22 mouse cellular contexts compared by ENCODE assay signal in the genomic region with DNA sequence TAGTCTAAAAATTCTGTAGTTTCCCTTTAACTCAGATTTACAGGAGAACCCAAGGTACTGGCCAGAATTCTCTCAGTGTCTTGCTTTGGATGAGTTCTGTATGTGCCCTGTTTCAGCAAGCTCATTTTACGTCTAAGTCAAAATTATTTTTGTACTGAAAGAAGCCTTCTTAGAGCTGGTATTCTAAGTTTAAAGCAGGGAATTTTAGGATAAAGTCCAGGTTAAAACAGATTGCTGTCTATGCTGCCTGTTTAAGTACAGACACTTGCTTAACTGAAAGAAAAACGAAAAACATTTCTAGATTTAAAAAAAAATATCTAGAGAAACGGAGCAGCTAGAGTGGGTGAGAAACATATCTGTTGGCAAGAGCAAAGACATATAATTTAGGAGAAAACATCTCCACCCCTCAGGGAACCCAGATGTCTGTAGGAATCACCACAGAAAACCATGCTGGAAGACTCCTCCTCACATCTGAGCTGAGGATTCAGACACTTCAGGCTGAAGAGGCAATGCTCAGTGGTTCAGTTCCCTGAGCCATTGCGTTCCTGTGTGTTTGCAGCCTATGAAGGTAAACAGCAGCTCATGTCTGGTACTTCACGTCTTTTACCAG.
DNase-seq lines count a peak whose midpoint lies in the region; ATAC-seq and TF ChIP-seq lines count a peak whose summit lies in the region.
"Had no signal": no experiment of that assay in that cellular context is flagged by ENCODE, and none has a peak within 500 bp of the region (broad histone marks: within the 10 kb centered on the region; RNA-seq: fewer than 3 reads in every experiment).

No protein-coding gene starts in this region.

- peak; percentile 35 for DNase-seq in right cerebral cortex, adult 18-20 months
- no peak for DNase-seq in right cerebral cortex, postnatal 4 days
- peak; percentile 18 to 33 for DNase-seq in left cerebral cortex, adult 18-20 months (ENCODE audit: low spot score in 2 of 2)
- DNase-seq in right cerebral cortex, adult 2 months (ENCODE audit: low spot score in 2 of 2) = peak; percentile 13 to 22
- DNase-seq in heart, adult 9 months (ENCODE audit: low spot score in 2 of 2) = no peak
- no peak for DNase-seq in thymus, adult 2 months
- DNase-seq: cerebellum, adult 8-10 months; gastrocnemius, adult 2 months; heart, postnatal 10 days; kidney, adult 2 months; kidney, postnatal 14 days; layer of hippocampus, postnatal 36 days; lung, postnatal 10 days had no signal

- H3K27ac ChIP-seq in intestine, embryonic 16.5 days (ENCODE audit: low read length) = no peak overlapping the region
- no peak overlapping the region for H3K27ac ChIP-seq in thymus, adult 2 months (ENCODE audit: control insufficient read depth, insufficient read depth, low read length)
- H3K27ac ChIP-seq: embryonic facial prominence, embryonic 10.5 days; forebrain, embryonic 13.5 days; gastrocnemius, adult 2 months; hindbrain, embryonic 12.5 days; limb, embryonic 15.5 days; neural tube, embryonic 15.5 days; stomach, embryonic 15.5 days had no signal

- ATAC-seq in intestine, embryonic 16.5 days = no peak
- ATAC-seq: forebrain, embryonic 13.5 days; midbrain, embryonic 16.5 days had no signal

- H3K9ac ChIP-seq in intestine, embryonic 16.5 days (ENCODE audit: low read depth, low read length) = no peak overlapping the region
- H3K9ac ChIP-seq: forebrain, embryonic 13.5 days; hindbrain, embryonic 12.5 days; limb, embryonic 15.5 days; neural tube, embryonic 15.5 days; stomach, embryonic 15.5 days had no signal

- no peaks in the 10 kb centered on the region for H3K27me3 ChIP-seq in intestine, embryonic 16.5 days (replicated peaks; ENCODE audit: control insufficient read depth, insufficient read depth, low read length)
- H3K27me3 ChIP-seq in thymus, adult 2 months (ENCODE audit: control insufficient read depth, insufficient read depth, low read length) = no peaks in the 10 kb centered on the region
- H3K27me3 ChIP-seq: forebrain, embryonic 13.5 days; hindbrain, embryonic 12.5 days; limb, embryonic 15.5 days; neural tube, embryonic 15.5 days; stomach, embryonic 15.5 days had no signal

- TF ChIP-seq CTCF in thymus, adult 2 months (IDR thresholded peaks at IDR 0.05; ENCODE audit: borderline replicate concordance, control insufficient read depth, extremely low read depth, insufficient read depth, low read length, poor library complexity) = no peak

- no peaks in the 10 kb centered on the region for H3K4me1 ChIP-seq in intestine, embryonic 16.5 days (ENCODE audit: control insufficient read depth, insufficient read depth, low read length)
- H3K4me1 ChIP-seq in thymus, adult 2 months (replicated peaks; ENCODE audit: control insufficient read depth, insufficient read depth, low read length) = no peaks in the 10 kb centered on the region
- H3K4me1 ChIP-seq: embryonic facial prominence, embryonic 10.5 days; forebrain, embryonic 13.5 days; hindbrain, embryonic 12.5 days; limb, embryonic 15.5 days; neural tube, embryonic 15.5 days; stomach, embryonic 15.5 days had no signal

- WGBS in intestine, embryonic 16.5 days = 64% methylated on average over 5 of the region's 5 CpGs
- 89% methylated on average over 5 of the region's 5 CpGs for WGBS in thymus, adult 2 months

- no peaks in the 10 kb centered on the region for H3K36me3 ChIP-seq in intestine, embryonic 16.5 days (ENCODE audit: control insufficient read depth, insufficient read depth, low read length)
- no peaks in the 10 kb centered on the region for H3K36me3 ChIP-seq in thymus, adult 2 months (ENCODE audit: control insufficient read depth, insufficient read depth, low read length)
- H3K36me3 ChIP-seq: embryonic facial prominence, embryonic 10.5 days; hindbrain, embryonic 12.5 days; limb, embryonic 15.5 days; neural tube, embryonic 15.5 days; stomach, embryonic 15.5 days had no signal

- no peak overlapping the region for H3K4me2 ChIP-seq in intestine, embryonic 16.5 days (ENCODE audit: low read depth, low read length)
- H3K4me2 ChIP-seq: forebrain, embryonic 13.5 days; heart, embryonic 11.5 days; hindbrain, embryonic 12.5 days; limb, embryonic 15.5 days; neural tube, embryonic 15.5 days; stomach, embryonic 15.5 days had no signal

- H3K9me3 ChIP-seq in intestine, embryonic 16.5 days (ENCODE audit: control insufficient read depth, low read length) = no peaks in the 10 kb centered on the region
- H3K9me3 ChIP-seq: embryonic facial prominence, embryonic 10.5 days; forebrain, embryonic 13.5 days; hindbrain, embryonic 12.5 days; limb, embryonic 15.5 days; neural tube, embryonic 15.5 days; stomach, embryonic 15.5 days had no signal

- TF ChIP-seq POLR2A in thymus, adult 2 months (IDR thresholded peaks at IDR 0.05; ENCODE audit: control insufficient read depth, extremely low read depth, insufficient read depth, low read length, poor library complexity) = no peak

- no peak overlapping the region for H3K4me3 ChIP-seq in intestine, embryonic 16.5 days (ENCODE audit: low read length)
- no peak overlapping the region for H3K4me3 ChIP-seq in thymus, adult 2 months (ENCODE audit: control insufficient read depth, insufficient read depth, low read length)
- H3K4me3 ChIP-seq: embryonic facial prominence, embryonic 10.5 days; forebrain, embryonic 13.5 days; gastrocnemius, adult 2 months; hindbrain, embryonic 12.5 days; limb, embryonic 15.5 days; neural tube, embryonic 15.5 days; stomach, embryonic 15.5 days had no signal

Comparison
In these comparisons a context has a peak if more than half of its experiments do, and no peak if none do; other contexts are left out.
1. DNase-seq: peak in right cerebral cortex, adult 18-20 months (single experiment), left cerebral cortex, adult 18-20 months (2 of 2) and right cerebral cortex, adult 2 months (2 of 2); none in right cerebral cortex, postnatal 4 days (single experiment), heart, adult 9 months (0 of 2) and thymus, adult 2 months (single experiment).